Mouse (Mus musculus) lung, postnatal 0 days (tissue): ENCODE measurements at regions not wholly inside any gene's neighbourhood (a gene's known extent, or its start where the extent isn't known, plus 50 kb on each side); places are given as distances from the start of the nearest gene placed in this dataset.
A peak's percentile ranks its signal among the peaks of the same experiment; 100 is the strongest.

ENCODE experiments used
- ATAC-seq: fragments of 200-750 bp; cut with Nextera tagmentation; 2 replicates; pipeline ENCODE4 v1.8.0; 2017; ENCODE audit warnings: moderate library complexity
- DNase-seq: peaks from one replicate; pipeline ENCODE4 v3.0.0-alpha.2; 2016; ENCODE audit warnings: low spot score
- H3K27ac ChIP-seq: fragments of 300-500 bp; sonication (generic); 2 replicates; pipeline ENCODE4 v1.5.1; 2014; ENCODE audit warnings: antibody characterized with exemption, mild to moderate bottlenecking, low read length, mixed read lengths
- H3K27me3 ChIP-seq: fragments of 300-500 bp; sonication (generic); replicated peaks from 2 replicates; pipeline ENCODE4 v1.6.1; 2014; ENCODE audit warnings: low read length, mixed read lengths; ENCODE audit not compliant: insufficient read depth
- H3K36me3 ChIP-seq: fragments of 300-500 bp; sonication (generic); 2 replicates; pipeline ENCODE4 v1.6.1; 2014; ENCODE audit warnings: low read length, mixed read lengths; ENCODE audit not compliant: insufficient read depth
- H3K4me1 ChIP-seq: fragments of 300-500 bp; sonication (generic); 2 replicates; pipeline ENCODE4 v1.6.1; 2014; ENCODE audit warnings: antibody characterized with exemption, low read depth, low read length, mixed read lengths; ENCODE audit not compliant: insufficient read depth
- H3K4me2 ChIP-seq: fragments of 300-500 bp; sonication (generic); replicated peaks from 2 replicates; pipeline ENCODE4 v1.6.1; 2014; ENCODE audit warnings: low read depth, mild to moderate bottlenecking, low read length, moderate library complexity, mixed read lengths
- H3K4me3 ChIP-seq: fragments of 300-500 bp; sonication (generic); 2 replicates; pipeline ENCODE4 v1.5.1; 2014; ENCODE audit warnings: low read depth, low read length
- H3K9ac ChIP-seq: fragments of 300-500 bp; sonication (generic); replicated peaks from 2 replicates; pipeline ENCODE4 v1.6.1; 2014; ENCODE audit warnings: low read depth, mild to moderate bottlenecking
- H3K9me3 ChIP-seq: fragments of 300-500 bp; sonication (generic); 2 replicates; pipeline ENCODE4 v1.6.1; 2016; ENCODE audit warnings: low read length, mixed read lengths
- CTCF ChIP-seq: IDR thresholded peaks from 2 replicates; pipeline ENCODE4 v1.5.1; 2016; ENCODE audit warnings: antibody characterized with exemption, mild to moderate bottlenecking
- EP300 ChIP-seq: IDR thresholded peaks from 2 replicates; pipeline ENCODE4 v1.6.1; 2016; ENCODE audit warnings: antibody characterized with exemption, mild to moderate bottlenecking, control low read depth
- WGBS: fragments of 180-500 bp; shearing (Covaris S2); extraction: QIAGEN DNeasy Blood & Tissue Kit; methylation state at CpG from one replicate; pipeline ENCODE4 v1.1.7; 2014; 5-methylcytosine and 5-hydroxymethylcytosine counted together

- WGBS, result 37% methylated on average over 13 of the region's 13 CpGs
- DNase-seq, result peak; percentile 23
- H3K4me3 ChIP-seq, result no peak overlapping the region
Measured at GRCm38 (mm10) chr2:115384414-115385180, 196.9 kb upstream of the BC052040 start.

GRCm38 (mm10) chr2:115385207-115386168 is 196.0 kb upstream of the BC052040 start:
- Histone ChIP-seq H3K9me3 (no peaks in the 10 kb centered on the region), H3K4me3 (no peak overlapping the region), H3K9ac (no peak overlapping the region), H3K4me1 (no peaks in the 10 kb centered on the region), H3K27ac (no peak overlapping the region), H3K4me2 (peak overlapping the region; percentile 22; the same call in 1 of the 2 replicates), H3K27me3 (no peaks in the 10 kb centered on the region), H3K36me3 (no peaks in the 10 kb centered on the region)
- DNase-seq (peak; percentile 27), ATAC-seq (peak; percentile 49)
- no peak for TF ChIP-seq CTCF
- TF ChIP-seq EP300, result no peak
- WGBS, result 39% methylated on average over 16 of the region's 16 CpGs

More at GRCm38 (mm10) chr2:115384414-115385180, 196.9 kb upstream of the BC052040 start:
- no peak for TF ChIP-seq CTCF
- no peak for TF ChIP-seq EP300
- Histone ChIP-seq H3K27ac (no peak overlapping the region), H3K4me1 (no peaks in the 10 kb centered on the region), H3K27me3 (no peaks in the 10 kb centered on the region), H3K9me3 (no peaks in the 10 kb centered on the region), H3K9ac (no peak overlapping the region), H3K4me2 (peak overlapping the region; percentile 22; the same call in 1 of the 2 replicates), H3K36me3 (no peaks in the 10 kb centered on the region)
- ATAC-seq, result no peak

GRCm38 (mm10) chr2:115391575-115391974 is 189.9 kb upstream of the BC052040 start:
- no peak overlapping the region for H3K4me3 ChIP-seq
- no peaks in the 10 kb centered on the region for H3K9me3 ChIP-seq
- no peak overlapping the region for H3K27ac ChIP-seq
- H3K4me2 ChIP-seq, result no peak overlapping the region
- DNase-seq, result no peak
- no peak for ATAC-seq
- no peaks in the 10 kb centered on the region for H3K4me1 ChIP-seq
- WGBS, result 56% methylated on average over 7 of the region's 7 CpGs
- TF ChIP-seq CTCF (no peak), EP300 (no peak)
- H3K36me3 ChIP-seq, result no peaks in the 10 kb centered on the region
- no peaks in the 10 kb centered on the region for H3K27me3 ChIP-seq
- no peak overlapping the region for H3K9ac ChIP-seq

- WGBS, result 69% methylated on average over 8 of the region's 8 CpGs
- H3K36me3 ChIP-seq, result no peaks in the 10 kb centered on the region
- H3K27me3 ChIP-seq, result no peaks in the 10 kb centered on the region
- no peak overlapping the region for H3K9ac ChIP-seq
- H3K4me1 ChIP-seq, result no peaks in the 10 kb centered on the region
- no peak for ATAC-seq
- DNase-seq, result no peak
- no peak for TF ChIP-seq CTCF
- no peak for TF ChIP-seq EP300
- no peak overlapping the region for H3K4me3 ChIP-seq
- H3K27ac ChIP-seq, result no peak overlapping the region
- H3K9me3 ChIP-seq, result no peaks in the 10 kb centered on the region
- H3K4me2 ChIP-seq, result no peak overlapping the region
Measured at GRCm38 (mm10) chr2:115392082-115392762, 189.3 kb upstream of the BC052040 start.

- Histone ChIP-seq H3K36me3 (no peaks in the 10 kb centered on the region), H3K9ac (no peak overlapping the region), H3K27ac (no peak overlapping the region), H3K27me3 (no peaks in the 10 kb centered on the region), H3K4me3 (no peak overlapping the region), H3K9me3 (no peaks in the 10 kb centered on the region), H3K4me2 (no peak overlapping the region), H3K4me1 (no peaks in the 10 kb centered on the region)
- TF ChIP-seq CTCF (no peak), EP300 (no peak)
- DNase-seq, result no peak
- WGBS, result 60% methylated on average over 4 of the region's 4 CpGs
- ATAC-seq, result no peak
Measured at GRCm38 (mm10) chr2:115394091-115394490, 187.4 kb upstream of the BC052040 start.

- H3K9ac ChIP-seq, result no peak overlapping the region
- no peaks in the 10 kb centered on the region for H3K4me1 ChIP-seq
- no peaks in the 10 kb centered on the region for H3K9me3 ChIP-seq
- H3K27ac ChIP-seq, result no peak overlapping the region
- H3K4me3 ChIP-seq, result no peak overlapping the region
- H3K36me3 ChIP-seq, result no peaks in the 10 kb centered on the region
- H3K4me2 ChIP-seq, result no peak overlapping the region
- TF ChIP-seq CTCF, result no peak
- TF ChIP-seq EP300, result no peak
- ATAC-seq, result no peak
- H3K27me3 ChIP-seq, result no peaks in the 10 kb centered on the region
- no peak for DNase-seq
- WGBS, result 83% methylated on average over 4 of the region's 4 CpGs
Measured at GRCm38 (mm10) chr2:115398550-115398949, 183.0 kb upstream of the BC052040 start.
